Mouse (Mus musculus): ENCODE data around the gene Bpnt1. TPM values are rescaled to one million over a fixed set of nuclear protein-coding genes. Genes with fewer than 3 reads are reported as not detected.
A peak's percentile ranks its signal among the peaks of the same experiment; 100 is the strongest.

Gene Bpnt1
- polyA plus RNA-seq, 1 experiment from 2014 or later = 75.9 TPM

- Histone ChIP-seq H3K27ac (ENCODE audit: low read length) (no peak overlapping the region), H3K4me1 (ENCODE audit: control insufficient read depth, insufficient read depth, low read length) (no peaks in the 10 kb centered on the region), H3K27me3 (ENCODE audit: control insufficient read depth, insufficient read depth, low read length) (no peaks in the 10 kb centered on the region), H3K4me2 (ENCODE audit: low read depth, low read length) (no peak overlapping the region), H3K4me3 (replicated peaks; ENCODE audit: low read length) (no peak overlapping the region), H3K36me3 (ENCODE audit: control insufficient read depth, insufficient read depth, low read length) (peaks cover 32% of the 10 kb centered on the region), H3K9me3 (replicated peaks; ENCODE audit: control insufficient read depth, low read length) (no peaks in the 10 kb centered on the region), H3K9ac (ENCODE audit: low read length) (no peak overlapping the region)
- 27% methylated on average over 2 of the region's 2 CpGs for WGBS
- ATAC-seq (ENCODE audit: insufficient read depth, low FRiP score) = no peak
Observed at GRCm38 (mm10) chr1:185404021-185404420, 72.1 kb downstream of the Bpnt1 start.

GRCm38 (mm10) chr1:185405921-185406320 is 74.0 kb downstream of the Bpnt1 start:
- Histone ChIP-seq H3K9me3 (replicated peaks; ENCODE audit: control insufficient read depth, low read length) (no peaks in the 10 kb centered on the region), H3K4me2 (ENCODE audit: low read depth, low read length) (no peak overlapping the region), H3K9ac (ENCODE audit: low read length) (no peak overlapping the region), H3K27ac (ENCODE audit: low read length) (no peak overlapping the region), H3K4me3 (replicated peaks; ENCODE audit: low read length) (no peak overlapping the region), H3K36me3 (ENCODE audit: control insufficient read depth, insufficient read depth, low read length) (peaks cover 23% of the 10 kb centered on the region), H3K27me3 (ENCODE audit: control insufficient read depth, insufficient read depth, low read length) (no peaks in the 10 kb centered on the region), H3K4me1 (ENCODE audit: control insufficient read depth, insufficient read depth, low read length) (no peaks in the 10 kb centered on the region)
- WGBS = 90% methylated on average over 10 of the region's 10 CpGs
- ATAC-seq (ENCODE audit: insufficient read depth, low FRiP score) = no peak

MicroRNA genes within 50 kb of the gene (microRNA counts, 519-probe panel; counts per million panel counts)
- microRNA mmu-miR-194 = 3,656 counts per million, percentile 84 among the panel's probes with 10 or more counts

Small RNA genes lying within 50 kb of the gene (microRNA-seq; reads per million reads assigned to microRNA genes)
- gene Mir194-1 (287 reads per million, percentile 67 among the genes with 10 or more reads in this experiment), gene Mir215 (2,350 reads per million, percentile 85 among the genes with 10 or more reads in this experiment)

Other genes with a start within 250 kb of the Bpnt1 start
- 24.0 and 24.9 TPM in 2 replicates for gene Rab3gap2, start 128.0 kb upstream of the Bpnt1 start, polyA plus RNA-seq (2015; fragmentation: Nextera tagmentation; extraction: Ambion mirVana)
- gene Iars2, start 2.8 kb upstream of the Bpnt1 start, polyA plus RNA-seq (2015; fragmentation: Nextera tagmentation; extraction: Ambion mirVana) = 36.4 and 37.0 TPM in 2 replicates
- gene Eprs, start 30.9 kb downstream of the Bpnt1 start, polyA plus RNA-seq (2015; fragmentation: Nextera tagmentation; extraction: Ambion mirVana) = 124 and 128 TPM in 2 replicates
- 1.3 and 1.4 TPM in 2 replicates for gene Slc30a10, start 122.7 kb downstream of the Bpnt1 start, polyA plus RNA-seq (2015; fragmentation: Nextera tagmentation; extraction: Ambion mirVana)

Measured in stomach, embryonic 16.5 days (tissue).